Mouse (Mus musculus): ENCODE data around the gene Dnah1.
A peak's percentile ranks its signal among the peaks of the same experiment; 100 is the strongest.

The Dnah1 gene

DNA sequence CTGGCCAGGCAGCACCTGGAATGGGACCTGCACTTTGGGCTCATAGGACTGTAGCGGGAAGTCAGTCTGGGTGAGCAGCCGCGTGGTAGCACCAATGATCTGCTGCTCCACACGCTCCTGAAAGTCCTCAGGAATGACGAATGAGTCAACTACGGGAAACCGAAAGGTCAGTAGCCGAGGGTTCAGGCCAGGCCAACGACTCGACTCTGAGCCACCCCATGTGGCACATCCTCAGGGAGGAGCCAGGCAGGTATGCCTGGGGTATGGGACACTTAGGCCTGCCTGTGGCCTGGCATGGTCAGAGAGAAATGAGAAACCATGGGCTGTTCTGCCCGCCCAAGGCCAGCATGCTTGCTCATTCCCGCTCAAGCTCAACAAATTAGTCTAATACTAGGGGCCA, 7.1 kb downstream of the Dnah1 start:
- no peak for DNase-seq

DNA sequence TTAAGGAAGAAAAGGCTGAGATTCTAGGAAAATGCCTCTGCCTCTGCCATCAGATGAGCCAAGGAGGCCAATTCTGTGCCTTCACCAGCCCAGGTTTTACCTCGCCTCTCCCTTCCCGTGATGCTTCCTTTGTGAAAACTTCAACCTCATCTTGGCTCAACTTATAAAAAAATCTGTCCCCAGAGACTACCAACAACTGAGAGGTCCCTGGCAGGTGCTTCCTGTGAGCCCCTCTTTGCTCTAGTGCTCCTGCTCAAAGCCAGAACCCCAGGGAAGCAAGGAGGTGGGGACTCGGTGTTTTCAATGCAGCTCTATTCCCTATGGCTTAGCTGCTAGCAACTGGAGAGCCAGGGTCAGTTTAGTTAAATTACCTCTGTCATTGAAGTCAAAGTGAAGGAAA, 10.5 kb downstream of the Dnah1 start:
- peak; percentile 40 for DNase-seq

- DNase-seq: no peak
Measured at GRCm38 (mm10) chr14:31285728-31286127, 38.0 kb downstream of the Dnah1 start.

GRCm38 (mm10) chr14:31272164-31272563, 51.5 kb downstream of the Dnah1 start:
- DNase-seq: peak; percentile 90

- DNase-seq: no peak
Measured at GRCm38 (mm10) chr14:31271121-31271520, 52.6 kb downstream of the Dnah1 start.

DNA sequence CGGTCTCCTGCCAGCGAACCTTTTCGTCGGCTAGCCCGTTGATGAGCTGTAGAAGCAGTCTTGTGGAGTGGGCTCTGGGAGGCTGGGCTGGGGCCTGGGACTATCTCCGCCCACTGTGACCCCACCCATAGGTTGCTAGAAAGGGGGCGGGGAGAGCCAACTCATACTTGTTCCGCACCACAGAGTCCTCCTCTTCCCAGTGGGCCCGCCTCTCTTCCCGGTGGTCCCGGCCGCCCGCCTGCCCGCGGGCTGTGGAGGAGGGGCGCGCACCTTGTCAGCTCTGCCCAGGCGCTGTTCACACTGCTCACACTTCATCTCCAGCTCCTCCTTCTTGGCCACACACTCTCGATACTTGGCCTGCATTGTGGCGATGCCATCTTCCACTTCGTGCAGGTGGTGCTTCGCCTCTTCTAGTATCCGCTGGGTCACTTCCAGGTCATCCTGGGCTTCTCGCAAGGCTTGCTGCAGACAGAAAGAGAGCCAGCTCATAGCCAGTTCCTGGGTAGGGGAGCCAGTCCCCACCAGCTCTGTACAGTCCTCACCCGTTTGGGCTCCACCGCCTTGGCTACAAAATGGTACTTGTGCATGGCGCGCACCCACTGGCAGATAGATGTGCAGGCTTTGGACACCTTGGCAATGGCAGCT, 54.1 kb downstream of the Dnah1 start:
- DNase-seq: no peak

DNA sequence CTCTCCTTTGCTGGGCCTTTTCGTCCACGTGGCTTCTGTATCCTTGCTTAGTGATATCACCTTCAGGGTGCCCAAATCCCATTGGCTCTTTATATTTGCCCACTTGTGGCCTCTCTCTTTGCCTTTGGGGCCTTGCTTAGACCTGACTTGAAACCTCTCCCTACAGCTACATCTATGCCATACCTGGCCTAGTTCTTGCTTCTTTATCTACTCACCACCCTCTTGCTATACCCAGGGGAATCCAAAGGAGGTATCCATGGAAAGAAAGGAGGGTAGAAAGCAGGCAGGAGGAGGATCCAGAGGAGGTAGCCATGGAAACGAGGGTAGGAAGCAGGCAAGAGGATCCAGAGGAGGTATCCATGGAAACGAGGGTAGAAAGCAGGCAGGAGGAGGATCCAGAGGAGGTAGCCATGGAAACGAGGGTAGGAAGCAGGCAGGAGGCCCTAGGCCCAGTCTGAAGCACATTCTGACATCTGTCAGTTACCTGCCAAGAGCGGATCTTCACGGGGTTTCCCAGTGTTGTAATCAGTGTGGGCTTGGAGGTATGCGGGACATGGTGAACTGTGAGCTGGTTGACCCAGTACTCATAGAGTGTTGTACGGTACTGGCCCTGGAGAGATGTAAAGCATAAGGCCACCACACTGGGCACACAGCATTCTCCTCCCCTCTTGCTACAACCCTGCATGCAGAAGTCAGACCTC, 55.2 kb downstream of the Dnah1 start:
- no peak for DNase-seq

DNA sequence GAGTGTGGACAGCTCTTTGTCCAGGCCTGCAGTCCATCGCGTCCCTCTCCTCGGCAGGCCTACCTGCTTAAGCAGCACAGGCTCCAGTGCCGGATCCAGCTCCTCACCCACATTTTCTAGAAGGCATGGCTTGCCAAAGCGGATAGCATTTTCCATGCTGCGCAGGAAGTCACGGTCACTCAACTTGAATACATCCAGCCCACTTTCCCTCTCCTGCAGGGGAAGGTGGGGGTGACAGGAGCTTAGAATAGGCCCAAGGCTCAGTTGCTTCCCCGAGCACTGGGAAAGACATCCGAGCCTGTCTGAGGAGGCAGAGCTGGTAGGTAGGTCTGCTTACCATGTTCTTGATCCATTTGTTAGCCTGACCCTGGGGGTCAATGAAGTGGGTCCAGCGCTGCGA, 56.0 kb downstream of the Dnah1 start:
- no peak for DNase-seq

GRCm38 (mm10) chr14:31260932-31261331, 62.8 kb downstream of the Dnah1 start:
- DNase-seq: no peak

GRCm38 (mm10) chr14:31260374-31260773, 63.3 kb downstream of the Dnah1 start:
- no peak for DNase-seq

- no peak for DNase-seq
Measured at GRCm38 (mm10) chr14:31258476-31259050, 65.1 kb downstream of the Dnah1 start.

GRCm38 (mm10) chr14:31252091-31252490, 71.6 kb downstream of the Dnah1 start:
- no peak for DNase-seq

- DNase-seq: no peak
Measured at GRCm38 (mm10) chr14:31251626-31252025, 72.1 kb downstream of the Dnah1 start.

- DNase-seq: peak; percentile 99
Measured at GRCm38 (mm10) chr14:31251084-31251604, 72.6 kb downstream of the Dnah1 start, which contains the start of the genes Phf7 and Bap1. Phf7 (minus strand) TSS chr14:31251317. Bap1 (plus strand) TSS chr14:31251450.

GRCm38 (mm10) chr14:31250222-31251083, 73.2 kb downstream of the Dnah1 start:
- DNase-seq: no peak

DNA sequence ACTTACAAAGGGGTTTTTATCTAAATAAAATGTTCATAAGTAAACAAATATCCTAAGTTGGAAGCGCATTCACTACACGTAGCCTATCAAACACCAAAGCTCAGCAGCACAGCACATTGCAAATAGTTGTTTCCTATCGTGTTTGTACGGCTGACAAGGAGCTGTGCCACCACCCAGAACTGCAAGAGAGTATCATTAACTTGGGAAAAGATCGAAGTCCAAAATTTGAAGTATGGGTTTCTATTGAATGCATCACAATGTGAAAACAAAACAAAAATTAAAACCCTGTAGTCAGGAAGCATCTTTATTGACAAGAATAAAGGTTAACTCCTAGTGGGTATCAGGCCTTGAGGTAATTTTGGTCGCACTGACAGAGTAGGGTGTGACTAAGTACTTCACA, 75.3 kb downstream of the Dnah1 start:
- no peak for DNase-seq

DNA sequence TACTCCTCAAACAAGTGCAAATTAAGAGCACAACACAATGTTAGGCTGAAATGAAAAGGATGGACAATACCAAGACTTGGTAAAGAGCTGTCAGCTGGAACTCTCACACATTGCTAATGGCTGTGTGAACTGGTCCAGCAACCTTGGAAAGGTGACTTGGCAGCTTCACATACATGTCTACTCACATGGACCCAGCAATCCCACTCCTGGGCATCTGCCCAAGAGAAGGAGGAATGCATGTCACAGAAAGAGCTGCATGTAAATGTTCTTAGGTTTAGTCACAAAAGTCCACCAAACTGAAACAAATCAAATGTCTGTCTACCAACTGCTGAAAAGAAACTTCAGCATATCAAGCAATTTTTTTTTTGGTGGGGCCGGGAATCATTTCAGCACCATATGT, 77.8 kb downstream of the Dnah1 start:
- DNase-seq: no peak

DNA sequence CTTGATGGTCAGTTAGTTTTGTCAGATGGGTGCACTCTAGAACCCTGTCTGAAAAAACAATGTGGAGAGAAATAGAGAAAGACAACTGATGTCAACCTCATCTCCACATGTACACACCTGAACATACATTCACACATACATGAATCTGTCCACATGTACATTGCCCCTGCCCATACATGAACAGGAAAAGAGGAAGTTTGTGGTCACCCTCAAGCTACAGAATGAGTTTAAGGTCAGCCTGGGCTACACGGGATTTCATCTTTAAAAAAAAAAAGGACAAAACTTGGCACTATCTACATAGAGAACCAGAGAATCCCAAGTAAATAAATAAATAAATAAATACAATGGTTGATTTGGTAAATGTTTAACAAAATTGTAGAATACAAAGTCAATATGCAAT, 78.9 kb downstream of the Dnah1 start:
- DNase-seq: no peak

GRCm38 (mm10) chr14:31240528-31240927, 83.2 kb downstream of the Dnah1 start:
- no peak for DNase-seq

DNA sequence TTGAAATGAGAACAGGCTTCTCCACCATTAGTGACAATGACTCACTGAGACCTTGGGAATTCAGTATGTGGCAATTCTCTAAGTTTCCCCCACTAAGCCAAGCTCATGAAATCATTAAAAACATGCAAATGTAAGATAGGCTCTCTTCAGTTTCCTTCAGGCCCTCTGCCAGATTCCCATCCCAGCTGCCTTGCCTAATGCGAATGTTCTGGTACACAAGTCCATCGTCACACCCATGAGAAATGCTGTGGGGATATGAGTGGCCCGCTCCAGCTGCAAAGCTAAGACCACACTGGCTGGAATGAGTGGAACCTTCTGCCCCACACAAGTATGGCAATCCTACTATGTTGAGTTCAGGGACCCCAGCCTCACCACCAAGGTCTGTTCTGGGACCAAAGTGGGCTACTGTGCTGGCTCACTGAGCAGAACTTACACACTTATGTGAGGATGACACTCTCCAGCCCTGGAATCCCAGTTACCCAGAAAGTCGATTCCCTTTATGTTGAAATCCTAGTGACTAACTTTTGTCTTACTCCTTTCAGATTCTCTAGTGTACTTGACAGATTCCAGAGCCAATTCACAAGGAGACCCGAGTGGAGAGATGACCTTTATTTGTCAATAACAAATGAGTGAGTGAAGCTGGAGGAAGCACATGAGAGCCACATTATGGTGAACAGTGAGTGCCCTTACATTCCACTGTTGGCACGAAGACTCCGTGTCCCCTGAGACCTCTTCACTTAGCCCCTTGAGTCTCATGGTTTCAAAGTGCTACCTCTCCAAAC, 86.4 kb downstream of the Dnah1 start:
- no peak for DNase-seq

DNA sequence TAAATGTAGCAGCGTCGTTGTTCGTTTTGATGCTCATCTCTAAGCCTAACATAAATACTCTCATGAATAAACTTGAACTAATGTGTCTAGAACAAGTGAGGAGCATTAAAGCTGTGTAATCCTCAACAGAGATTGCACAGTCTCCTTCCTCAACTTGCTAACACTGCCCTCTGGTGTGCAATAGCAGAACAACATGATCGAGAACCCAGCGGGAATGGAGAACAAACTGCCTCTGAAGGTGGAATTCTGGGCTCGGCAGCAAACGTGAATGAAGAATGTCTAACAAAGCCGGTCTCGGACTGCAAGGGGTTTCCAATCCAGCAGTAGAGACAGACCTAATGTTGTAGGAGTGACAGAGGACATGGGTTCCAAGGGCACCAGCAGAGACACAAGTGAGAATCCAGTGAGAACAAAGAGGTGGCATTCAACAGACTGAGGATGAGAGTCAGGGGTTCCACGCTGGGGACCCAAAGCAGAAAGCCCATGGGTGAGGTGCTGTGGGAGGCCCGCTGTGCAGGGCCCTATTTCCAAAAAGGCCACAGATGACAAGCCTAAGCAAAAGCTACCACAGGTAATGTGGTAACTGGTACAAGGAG, 89.6 kb downstream of the Dnah1 start:
- peak; percentile 81 to 83 for DNase-seq

Data from B cell, adult 2 months (primary cell).